Mouse (Mus musculus): Measurements from ENCODE around the gene Ttc7b.

- no peak for TF ChIP-seq POLR2A (IDR thresholded peaks at IDR 0.05; ENCODE audit: insufficient read depth, low read depth, low read length)
- TF ChIP-seq CTCF (IDR thresholded peaks at IDR 0.05): no peak
Measured at GRCm38 (mm10) chr12:100369220-100369619, 151.4 kb downstream of the Ttc7b start.

Data from heart, adult 2 months (tissue).